8 mouse cellular contexts compared by ENCODE assay signal in genomic region chr5:99906181-99906956, GRCm38 (mm10). TPM values are rescaled to one million over a fixed set of nuclear protein-coding genes. Genes with fewer than 3 reads are reported as not detected.
A peak's percentile ranks its signal among the peaks of the same experiment; 100 is the strongest.
DNase-seq lines count a peak whose midpoint lies in the region; ATAC-seq and TF ChIP-seq lines count a peak whose summit lies in the region.

Vamp9 (plus strand) TSS chr5:99906254.

- H3K9me3 ChIP-seq in embryonic facial prominence, embryonic 12.5 days, result no peaks in the 10 kb centered on the region
- no peaks in the 10 kb centered on the region for H3K9me3 ChIP-seq in intestine, postnatal 0 days (ENCODE audit: control insufficient read depth)

- H3K36me3 ChIP-seq in embryonic facial prominence, embryonic 12.5 days, result no peaks in the 10 kb centered on the region
- H3K36me3 ChIP-seq in intestine, postnatal 0 days (ENCODE audit: control insufficient read depth, insufficient read depth), result no peaks in the 10 kb centered on the region

- TF ChIP-seq CTCF in bone marrow, adult 2 months (IDR thresholded peaks at IDR 0.05; ENCODE audit: control insufficient read depth, insufficient read depth, low read length), result peak; percentile 37; the same call in 1 of the 2 replicates
- peak; percentile 71 for TF ChIP-seq CTCF in intestine, postnatal 0 days (IDR thresholded peaks at IDR 0.05; ENCODE audit: low read depth)

- H3K4me1 ChIP-seq in bone marrow, adult 2 months (ENCODE audit: control insufficient read depth, insufficient read depth, low read length), result no peaks in the 10 kb centered on the region
- no peaks in the 10 kb centered on the region for H3K4me1 ChIP-seq in embryonic facial prominence, embryonic 12.5 days
- no peaks in the 10 kb centered on the region for H3K4me1 ChIP-seq in intestine, postnatal 0 days (replicated peaks; ENCODE audit: control insufficient read depth, insufficient read depth, low read length)

- peak within 1 kb of the TSS; percentile 54 for H3K9ac ChIP-seq in embryonic facial prominence, embryonic 12.5 days
- H3K9ac ChIP-seq in intestine, postnatal 0 days (ENCODE audit: low read depth, low read length), result 0 out of 2 replicates have a peak within 1 kb of the TSS, but pooled peaks have one; percentile 26

- peak within 1 kb of the TSS; percentile 64 for H3K4me3 ChIP-seq in bone marrow, adult 2 months (replicated peaks; ENCODE audit: control insufficient read depth, low read depth, low read length)
- peak within 1 kb of the TSS; percentile 59 for H3K4me3 ChIP-seq in embryonic facial prominence, embryonic 12.5 days
- H3K4me3 ChIP-seq in intestine, postnatal 0 days (ENCODE audit: low read depth, low read length), result peak within 1 kb of the TSS; percentile 55

- peak within 1 kb of the TSS; percentile 48 for H3K4me2 ChIP-seq in embryonic facial prominence, embryonic 12.5 days (replicated peaks)
- peak within 1 kb of the TSS; percentile 68 for H3K4me2 ChIP-seq in intestine, postnatal 0 days (replicated peaks; ENCODE audit: low read depth)

- peak; percentile 100 for DNase-seq in heart, adult 11 months
- peak; percentile 93 to 97 for DNase-seq in left cerebral cortex, postnatal 25 days (ENCODE audit: low spot score in 2 of 2)
- peak; percentile 96 for DNase-seq in mesoderm, embryonic 11.5 days (ENCODE audit: low read depth, low spot score)
- DNase-seq in right cerebral cortex, postnatal 25 days, result peak; percentile 94
- peak; percentile 98 for DNase-seq in urinary bladder, postnatal 25 days (ENCODE audit: low spot score)

- H3K27ac ChIP-seq in bone marrow, adult 2 months (ENCODE audit: control insufficient read depth, insufficient read depth, low read depth, low read length, poor library complexity), result peak within 1 kb of the TSS; percentile 86
- H3K27ac ChIP-seq in embryonic facial prominence, embryonic 12.5 days, result peak within 1 kb of the TSS; percentile 94
- peak within 1 kb of the TSS; percentile 81 for H3K27ac ChIP-seq in intestine, postnatal 0 days (ENCODE audit: low read depth, low read length)

- 3% methylated on average over 49 of the region's 49 CpGs for WGBS in bone marrow, adult 2 months
- WGBS in embryonic facial prominence, embryonic 12.5 days, result 6% methylated on average over 43 of the region's 49 CpGs
- 8% methylated on average over 49 of the region's 49 CpGs for WGBS in intestine, postnatal 0 days

- no peaks in the 10 kb centered on the region for H3K27me3 ChIP-seq in embryonic facial prominence, embryonic 12.5 days
- no peaks in the 10 kb centered on the region for H3K27me3 ChIP-seq in intestine, postnatal 0 days (replicated peaks; ENCODE audit: control insufficient read depth, insufficient read depth, low read length)

- peak; percentile 56; the same call in 1 of the 2 replicates for TF ChIP-seq POLR2A in bone marrow, adult 2 months (IDR thresholded peaks at IDR 0.05; ENCODE audit: borderline replicate concordance, control insufficient read depth, low read depth, low read length)

- intact Hi-C loops in left cerebral cortex, postnatal 25 days (cut with DNase I), result loop anchor here (5.0 kb wide), 1 partner anchor 71 kb away; the partner anchor contains the start of genes 4930524J08Rik and Hnrnpd

- ATAC-seq in embryonic facial prominence, embryonic 12.5 days (ENCODE audit: insufficient number of reproducible peaks, insufficient read depth, low FRiP score, low TSS enrichment), result peak; percentile 98
- ATAC-seq in intestine, postnatal 0 days, result peak; percentile 99

RNA-seq across cellular contexts. Expression of gene Vamp9, which starts in this region (rescaled TPM):
- not detected in 2 replicates for polyA plus RNA-seq in bone marrow, adult 2 months (2011; ENCODE audit: insufficient read depth, insufficient read length, low replicate concordance, missing spikeins)
- polyA plus RNA-seq in embryonic facial prominence, embryonic 12.5 days (2016; fragmentation: Nextera tagmentation; extraction: Ambion mirVana), result 0.36 TPM in 1 of 2 replicates, not detected in the other
- polyA plus RNA-seq in intestine, postnatal 0 days (2015; fragmentation: Nextera tagmentation; extraction: Ambion mirVana), result 0.31 TPM in 1 of 2 replicates, not detected in the other
- total RNA-seq in left cerebral cortex, postnatal 25 days (2021), result under 1 TPM; 0.78 to 0.89 TPM

Comparison
In these comparisons a context has a peak if more than half of its experiments do, and no peak if none do; other contexts are left out.
1. Peak in every context shown above with its lines: DNase-seq, ATAC-seq, H3K4me3 ChIP-seq and H3K27ac ChIP-seq.
2. Peak in ATAC-seq, H3K4me3 ChIP-seq, H3K27ac ChIP-seq, H3K9ac ChIP-seq and H3K4me2 ChIP-seq in embryonic facial prominence, embryonic 12.5 days; RNA of the gene not detected or under 1 TPM.
3. Peak in ATAC-seq, H3K4me3 ChIP-seq, H3K27ac ChIP-seq, H3K9ac ChIP-seq and H3K4me2 ChIP-seq in intestine, postnatal 0 days; RNA of the gene not detected or under 1 TPM.
4. Peak in DNase-seq in left cerebral cortex, postnatal 25 days; RNA of the gene not detected or under 1 TPM.